Mouse (Mus musculus): Measurements from ENCODE around the gene Dcxr. TPM values are rescaled to one million over a fixed set of nuclear protein-coding genes. Genes with fewer than 3 reads are reported as not detected.
"Not testable (repeated sequence)": the region's sequence is repeated elsewhere in the genome, so short reads cannot be mapped to it uniquely, and the experiment has no call there.

Gene Dcxr
- polyA plus RNA-seq, 1 experiment: 3.7 TPM

DNA sequence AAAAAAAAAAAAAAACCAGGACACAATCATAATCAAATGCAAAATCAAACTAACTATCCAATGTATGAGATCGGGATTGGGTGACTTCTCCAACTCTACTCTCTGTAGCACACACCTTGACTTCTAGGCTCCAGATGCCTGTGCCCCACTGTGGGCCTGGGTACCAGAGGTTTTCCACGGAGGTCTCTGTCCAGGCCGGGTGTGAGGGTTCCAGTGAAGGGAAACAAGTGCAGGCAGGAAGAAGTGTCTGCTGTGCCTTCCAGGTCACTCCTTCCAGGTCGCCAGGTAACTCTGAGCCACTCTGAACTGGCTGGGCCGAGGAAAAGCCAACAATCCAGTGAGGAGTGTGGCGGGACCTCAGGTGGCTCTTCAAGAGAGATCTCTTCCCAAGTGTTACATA lies 9.3 kb upstream of the Dcxr start:
- Histone ChIP-seq H3K4me3 (ENCODE audit: control insufficient read depth, low read depth, low read length) (no peak overlapping the region), H3K4me1 (ENCODE audit: control insufficient read depth, insufficient read depth, low read length) (no peaks in the 10 kb centered on the region), H3K27me3 (ENCODE audit: control insufficient read depth, insufficient read depth, low read length) (no peaks in the 10 kb centered on the region), H3K27ac (ENCODE audit: control insufficient read depth, insufficient read depth, low read depth, low read length) (no peak overlapping the region), H3K36me3 (ENCODE audit: control insufficient read depth, insufficient read depth, low read length) (no peaks in the 10 kb centered on the region)
- no peak for TF ChIP-seq POLR2A (IDR thresholded peaks at IDR 0.05; ENCODE audit: control insufficient read depth, low read depth, low read length)
- TF ChIP-seq CTCF (IDR thresholded peaks at IDR 0.05; ENCODE audit: control insufficient read depth, insufficient read depth, insufficient replicate concordance, low read depth, low read length): no peak

GRCm38 (mm10) chr11:120733521-120733920 lies 6.4 kb upstream of the Dcxr start:
- no peak for TF ChIP-seq CTCF (IDR thresholded peaks at IDR 0.05; ENCODE audit: control insufficient read depth, insufficient read depth, insufficient replicate concordance, low read depth, low read length)
- no peak for TF ChIP-seq POLR2A (IDR thresholded peaks at IDR 0.05; ENCODE audit: control insufficient read depth, low read depth, low read length)
- Histone ChIP-seq H3K36me3 (ENCODE audit: control insufficient read depth, insufficient read depth, low read length) (no peaks in the 10 kb centered on the region), H3K27ac (ENCODE audit: control insufficient read depth, insufficient read depth, low read depth, low read length) (no peak overlapping the region), H3K4me3 (ENCODE audit: control insufficient read depth, low read depth, low read length) (no peak overlapping the region), H3K27me3 (ENCODE audit: control insufficient read depth, insufficient read depth, low read length) (no peaks in the 10 kb centered on the region), H3K4me1 (ENCODE audit: control insufficient read depth, insufficient read depth, low read length) (peaks cover 4% of the 10 kb centered on the region; the same call in 1 of the 2 replicates)

DNA sequence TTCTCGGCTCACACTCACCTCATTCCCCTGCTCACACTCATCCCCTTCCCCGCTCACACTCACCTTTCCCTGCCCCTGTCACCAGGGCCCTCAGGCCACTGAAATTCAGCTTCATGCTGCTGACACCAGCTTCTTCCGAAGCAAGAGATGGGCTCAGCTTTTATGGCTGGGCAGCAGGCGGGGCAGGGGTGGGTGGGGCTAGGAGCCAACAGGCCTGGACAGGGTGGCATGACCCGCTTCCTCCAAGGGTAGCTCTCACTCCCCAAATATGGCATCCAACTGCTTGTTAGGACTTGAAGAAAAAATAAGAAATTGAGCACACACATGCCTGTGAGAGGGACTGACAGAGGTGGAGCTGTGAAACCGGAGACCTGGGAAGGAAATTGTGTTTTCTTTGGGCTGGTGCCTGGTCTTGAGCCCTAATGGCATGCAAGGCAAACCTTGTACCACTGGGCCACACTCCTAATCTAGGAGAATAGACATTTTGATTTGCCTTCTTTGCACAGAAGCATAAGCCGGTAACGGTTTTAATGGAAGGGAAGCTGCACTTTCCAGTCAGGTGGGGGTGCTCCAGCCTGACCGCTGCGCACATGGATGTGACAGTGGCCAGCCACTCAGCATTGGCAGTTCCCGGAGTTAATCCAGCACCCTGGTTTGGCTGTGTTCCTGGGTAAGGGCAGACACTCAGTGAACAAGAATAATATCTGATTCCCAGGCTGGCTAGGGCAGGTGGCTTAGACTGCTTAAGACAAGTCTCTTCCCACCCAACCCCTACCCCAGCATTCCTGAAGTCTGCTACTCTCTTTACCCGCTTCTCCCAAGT lies 5.0 kb upstream of the Dcxr start, which contains the start of gene Cbr2:
Cbr2 (minus strand) TSS at position 257 of the 823 bp plus-strand sequence.
- no peak for TF ChIP-seq POLR2A (IDR thresholded peaks at IDR 0.05; ENCODE audit: control insufficient read depth, low read depth, low read length)
- no peak for TF ChIP-seq CTCF (IDR thresholded peaks at IDR 0.05; ENCODE audit: control insufficient read depth, insufficient read depth, insufficient replicate concordance, low read depth, low read length)
- Histone ChIP-seq H3K27me3 (ENCODE audit: control insufficient read depth, insufficient read depth, low read length) (no peaks in the 10 kb centered on the region), H3K4me1 (ENCODE audit: control insufficient read depth, insufficient read depth, low read length) (peaks cover 4% of the 10 kb centered on the region; the same call in 1 of the 2 replicates), H3K4me3 (ENCODE audit: control insufficient read depth, low read depth, low read length) (no peak within 1 kb of the TSS), H3K36me3 (ENCODE audit: control insufficient read depth, insufficient read depth, low read length) (no peaks in the 10 kb centered on the region), H3K27ac (ENCODE audit: control insufficient read depth, insufficient read depth, low read depth, low read length) (no peak within 1 kb of the TSS)

DNA sequence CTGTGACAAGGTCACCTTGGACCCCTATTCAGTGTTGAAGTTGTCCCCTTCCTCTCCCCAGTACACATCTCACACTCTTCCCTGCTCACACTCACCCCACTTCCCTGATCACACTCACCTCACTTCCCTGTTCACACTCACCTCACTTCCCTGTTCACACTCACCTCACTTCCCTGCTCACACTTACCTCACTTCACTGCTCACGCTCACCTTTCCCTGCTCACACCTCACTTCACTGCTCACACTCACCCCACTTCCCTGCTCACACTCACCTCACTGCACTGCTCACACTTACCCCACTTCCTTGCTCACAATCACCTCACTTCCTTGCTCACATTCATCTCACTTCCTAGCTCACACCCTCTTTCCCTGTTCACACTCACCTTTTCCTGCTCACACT lies 4.3 kb upstream of the Dcxr start:
- H3K4me3 ChIP-seq (ENCODE audit: control insufficient read depth, low read depth, low read length): no peak overlapping the region
- peaks cover 8% of the 10 kb centered on the region; the same call in 1 of the 2 replicates for H3K4me1 ChIP-seq (ENCODE audit: control insufficient read depth, insufficient read depth, low read length)
- TF ChIP-seq CTCF (IDR thresholded peaks at IDR 0.05; ENCODE audit: control insufficient read depth, insufficient read depth, insufficient replicate concordance, low read depth, low read length): no peak
- TF ChIP-seq POLR2A (IDR thresholded peaks at IDR 0.05; ENCODE audit: control insufficient read depth, low read depth, low read length): no peak
- H3K27ac ChIP-seq (ENCODE audit: control insufficient read depth, insufficient read depth, low read depth, low read length): no peak overlapping the region
- H3K36me3 ChIP-seq (ENCODE audit: control insufficient read depth, insufficient read depth, low read length): no peaks in the 10 kb centered on the region
- H3K27me3 ChIP-seq (ENCODE audit: control insufficient read depth, insufficient read depth, low read length): no peaks in the 10 kb centered on the region

DNA sequence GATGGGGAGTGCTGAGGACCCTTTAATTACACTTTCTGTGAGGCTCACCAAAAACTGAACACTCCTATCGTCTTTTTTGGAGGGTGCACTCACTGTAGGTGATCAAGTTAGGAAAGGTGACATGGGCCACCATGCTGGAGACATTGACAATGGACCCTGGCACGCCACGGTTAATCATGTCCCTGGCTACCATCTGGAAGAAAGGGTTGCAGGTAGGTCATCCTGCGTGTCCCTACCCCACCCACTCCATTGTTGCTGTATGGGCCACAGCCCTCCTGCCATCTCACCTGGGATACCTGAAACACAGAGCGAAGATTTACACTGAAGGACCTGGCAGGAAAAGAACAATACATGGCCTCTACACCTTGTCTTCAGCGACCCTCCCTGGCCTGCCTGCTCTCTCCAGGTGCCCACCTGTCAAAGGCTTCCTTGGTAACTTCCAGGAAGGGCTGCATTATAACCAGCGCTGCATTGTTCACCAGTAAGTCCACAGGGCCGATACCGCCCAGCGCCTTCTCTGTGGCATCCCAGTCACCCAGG lies 3.3 kb upstream of the Dcxr start:
- TF ChIP-seq POLR2A (IDR thresholded peaks at IDR 0.05; ENCODE audit: control insufficient read depth, low read depth, low read length): no peak
- H3K4me3 ChIP-seq (ENCODE audit: control insufficient read depth, low read depth, low read length): no peak overlapping the region
- H3K27me3 ChIP-seq (ENCODE audit: control insufficient read depth, insufficient read depth, low read length): no peaks in the 10 kb centered on the region
- no peak overlapping the region for H3K27ac ChIP-seq (ENCODE audit: control insufficient read depth, insufficient read depth, low read depth, low read length)
- H3K36me3 ChIP-seq (ENCODE audit: control insufficient read depth, insufficient read depth, low read length): no peaks in the 10 kb centered on the region
- H3K4me1 ChIP-seq (ENCODE audit: control insufficient read depth, insufficient read depth, low read length): peaks cover 9% of the 10 kb centered on the region; the same call in 1 of the 2 replicates

- H3K27ac ChIP-seq (ENCODE audit: control insufficient read depth, insufficient read depth, low read depth, low read length); H3K27me3 ChIP-seq (ENCODE audit: control insufficient read depth, insufficient read depth, low read length); H3K4me3 ChIP-seq (ENCODE audit: control insufficient read depth, low read depth, low read length); H3K36me3 ChIP-seq (ENCODE audit: control insufficient read depth, insufficient read depth, low read length); H3K4me1 ChIP-seq (ENCODE audit: control insufficient read depth, insufficient read depth, low read length): not testable (repeated sequence)
Observed at GRCm38 (mm10) chr11:120729432-120730050, 2.5 kb upstream of the Dcxr start.

- H3K27me3 ChIP-seq (ENCODE audit: control insufficient read depth, insufficient read depth, low read length): no peaks in the 10 kb centered on the region
- TF ChIP-seq POLR2A (IDR thresholded peaks at IDR 0.05; ENCODE audit: control insufficient read depth, low read depth, low read length) (no peak), CTCF (IDR thresholded peaks at IDR 0.05; ENCODE audit: control insufficient read depth, insufficient read depth, insufficient replicate concordance, low read depth, low read length) (no peak)
- H3K4me3 ChIP-seq (ENCODE audit: control insufficient read depth, low read depth, low read length): no peak overlapping the region
- H3K4me1 ChIP-seq (ENCODE audit: control insufficient read depth, insufficient read depth, low read length): peaks cover 9% of the 10 kb centered on the region; the same call in 1 of the 2 replicates
- no peaks in the 10 kb centered on the region for H3K36me3 ChIP-seq (ENCODE audit: control insufficient read depth, insufficient read depth, low read length)
- no peak overlapping the region for H3K27ac ChIP-seq (ENCODE audit: control insufficient read depth, insufficient read depth, low read depth, low read length)
Observed at GRCm38 (mm10) chr11:120728530-120729240, 1.6 kb upstream of the Dcxr start.

Data from testis, adult 2 months (tissue).